Mouse (Mus musculus) megakaryocyte progenitor cell, adult 5-6 weeks (primary cell): ENCODE data around the gene Ap5s1. TPM values are rescaled to one million over a fixed set of nuclear protein-coding genes. Genes with fewer than 3 reads are reported as not detected.
"Not testable (repeated sequence)": the region's sequence is repeated elsewhere in the genome, so short reads cannot be mapped to it uniquely, and the experiment has no call there.

Experiments used
- ATAC-seq: replicated peaks from 2 replicates; pipeline ENCODE4 v1.8.0; 2016; ENCODE audit warnings: mild to moderate bottlenecking, moderate TSS enrichment, inconsistent platforms; ENCODE audit not compliant: poor library complexity
- total RNA-seq, 2 experiments: library from RNA; stranded (forward) in 1 of 2; stranded (reverse) in 1 of 2; fragments of 157-497, 149-512 nt in 1 of 2; fragments of 200-1000 nt in 1 of 2; gene quantifications; 2 replicates each; pipeline versions ENCODE4 v1.2.3 to v1.2.4; 2015 to 2017

Ap5s1 gene
- total RNA-seq, 2 experiments from 2014 or later = 2.9 to 3.9 TPM

- no peak for ATAC-seq
Observed at GRCm38 (mm10) chr2:131215941-131216858, 9.3 kb downstream of the Ap5s1 start.

- ATAC-seq = no peak
Observed at GRCm38 (mm10) chr2:131220030-131220429, 13.2 kb downstream of the Ap5s1 start.

GRCm38 (mm10) chr2:131221853-131222515 is 15.1 kb downstream of the Ap5s1 start:
- no peak for ATAC-seq

GRCm38 (mm10) chr2:131222562-131222961 is 15.7 kb downstream of the Ap5s1 start:
- peak; percentile 33; the same call in 1 of the 2 replicates for ATAC-seq

GRCm38 (mm10) chr2:131223569-131223968 is 16.7 kb downstream of the Ap5s1 start:
- ATAC-seq = peak; percentile 96

- no peak for ATAC-seq
Observed at GRCm38 (mm10) chr2:131225178-131225577, 18.3 kb downstream of the Ap5s1 start.

GRCm38 (mm10) chr2:131226669-131227068 is 19.8 kb downstream of the Ap5s1 start:
- ATAC-seq = not testable (repeated sequence)

- ATAC-seq = no peak
Observed at GRCm38 (mm10) chr2:131227243-131227642, 20.4 kb downstream of the Ap5s1 start.

- ATAC-seq = peak; percentile 54
Observed at GRCm38 (mm10) chr2:131232558-131232957, 25.7 kb downstream of the Ap5s1 start.

- peak; percentile 96 for ATAC-seq
Observed at GRCm38 (mm10) chr2:131233307-131234126, 26.6 kb downstream of the Ap5s1 start, which contains the start of gene Mavs. Gene Mavs (plus strand): TSS chr2:131234063.

GRCm38 (mm10) chr2:131234127-131234650 is 27.3 kb downstream of the Ap5s1 start:
- peak; percentile 20 for ATAC-seq

- peak; percentile 21 for ATAC-seq
Observed at GRCm38 (mm10) chr2:131234970-131235635, 28.2 kb downstream of the Ap5s1 start.

GRCm38 (mm10) chr2:131242180-131242579 is 35.3 kb downstream of the Ap5s1 start:
- ATAC-seq = 0 out of 2 replicates have a peak, but pooled peaks have one; percentile 7

- ATAC-seq = peak; percentile 76
Observed at GRCm38 (mm10) chr2:131242929-131243328, 36.1 kb downstream of the Ap5s1 start.

- ATAC-seq = peak; percentile 94
Observed at GRCm38 (mm10) chr2:131253681-131254328, 46.9 kb downstream of the Ap5s1 start.

GRCm38 (mm10) chr2:131254329-131254713 is 47.4 kb downstream of the Ap5s1 start:
- ATAC-seq = no peak

GRCm38 (mm10) chr2:131255738-131256137 is 48.9 kb downstream of the Ap5s1 start:
- ATAC-seq = peak; percentile 15; the same call in 1 of the 2 replicates

- no peak for ATAC-seq
Observed at GRCm38 (mm10) chr2:131258693-131259092, 51.8 kb downstream of the Ap5s1 start.

GRCm38 (mm10) chr2:131260544-131261307 is 53.8 kb downstream of the Ap5s1 start:
- peak; percentile 24 for ATAC-seq
